Mouse (Mus musculus) c-Kit-positive CD71-positive TER-119-positive erythroid progenitor cells, embryonic 14.5 days (primary cell): ENCODE results near the gene Gria3.

Experiments used
- DNase-seq: peaks from one replicate; pipeline ENCODE4 v3.0.0-alpha.2; 2013; ENCODE audit warnings: low spot score

The Gria3 gene

GRCm38 (mm10) chrX:41400058-41400904 lies at the start of gene Gria3:
Gene Gria3 (plus strand): TSS chrX:41400854.
- no peak for DNase-seq

DNA sequence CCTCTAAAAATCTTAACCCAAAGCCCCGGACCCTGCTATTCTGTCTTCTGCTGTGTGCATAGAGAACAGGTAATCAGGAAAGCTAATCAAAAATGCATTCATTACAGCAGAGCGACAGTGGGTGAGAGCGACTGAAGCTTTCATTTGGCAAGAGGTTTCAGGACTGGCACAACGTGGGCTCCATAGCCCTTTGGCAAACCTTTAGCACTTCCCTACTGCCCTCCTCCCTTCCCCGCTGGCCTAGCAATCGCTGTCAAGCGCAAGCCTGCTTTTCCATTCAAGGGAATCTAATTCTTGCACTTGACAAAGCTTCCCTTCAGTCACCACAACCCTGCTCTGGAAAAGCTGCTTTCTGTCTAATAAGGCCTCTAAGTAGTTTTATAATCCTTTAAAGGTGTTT lies 13.6 kb upstream of the Gria3 start:
- DNase-seq: no peak

- DNase-seq: no peak
These were observed 11.6 kb upstream of the Gria3 start for GRCm38 (mm10) chrX:41389079-41389478.

DNA sequence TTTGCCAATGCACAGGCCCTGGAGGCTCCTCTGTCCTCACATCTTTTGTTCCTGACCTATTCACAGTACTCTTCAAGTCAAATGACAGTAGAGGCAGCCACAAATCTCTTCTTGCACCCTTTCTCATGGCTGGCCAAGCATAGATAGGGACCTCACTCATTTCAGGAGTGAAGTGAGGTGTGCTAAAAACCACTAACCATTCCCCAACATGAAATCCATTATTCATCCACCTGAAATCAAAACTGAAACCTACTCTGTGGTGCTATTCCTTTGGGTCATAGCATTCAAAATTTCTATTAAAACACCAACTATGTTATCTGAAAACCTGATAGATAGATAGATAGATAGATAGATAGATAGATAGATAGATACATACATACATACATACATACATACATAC lies 2.2 kb upstream of the Gria3 start:
- DNase-seq: no peak

DNA sequence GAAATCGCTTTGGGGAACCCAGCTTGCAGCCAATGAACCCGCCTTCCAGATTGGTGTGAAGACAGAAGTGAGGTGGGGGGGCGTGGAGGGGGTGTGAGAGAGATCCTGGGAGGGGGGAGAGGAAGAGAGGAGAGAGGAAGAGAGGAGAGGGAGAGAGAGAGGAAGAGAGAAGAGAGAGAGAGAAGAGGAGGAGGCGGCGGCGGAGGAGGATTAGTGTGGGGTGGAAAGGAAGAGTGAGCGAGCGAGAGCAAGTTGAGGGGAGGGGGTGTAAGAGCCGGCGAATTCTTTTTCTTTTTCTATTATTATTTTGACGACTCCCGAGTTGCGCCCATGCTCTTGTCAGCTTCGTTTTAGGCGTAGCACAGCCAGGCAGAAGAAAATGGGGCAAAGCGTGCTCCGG lies 532 bp downstream of the Gria3 start:
- no peak for DNase-seq

DNA sequence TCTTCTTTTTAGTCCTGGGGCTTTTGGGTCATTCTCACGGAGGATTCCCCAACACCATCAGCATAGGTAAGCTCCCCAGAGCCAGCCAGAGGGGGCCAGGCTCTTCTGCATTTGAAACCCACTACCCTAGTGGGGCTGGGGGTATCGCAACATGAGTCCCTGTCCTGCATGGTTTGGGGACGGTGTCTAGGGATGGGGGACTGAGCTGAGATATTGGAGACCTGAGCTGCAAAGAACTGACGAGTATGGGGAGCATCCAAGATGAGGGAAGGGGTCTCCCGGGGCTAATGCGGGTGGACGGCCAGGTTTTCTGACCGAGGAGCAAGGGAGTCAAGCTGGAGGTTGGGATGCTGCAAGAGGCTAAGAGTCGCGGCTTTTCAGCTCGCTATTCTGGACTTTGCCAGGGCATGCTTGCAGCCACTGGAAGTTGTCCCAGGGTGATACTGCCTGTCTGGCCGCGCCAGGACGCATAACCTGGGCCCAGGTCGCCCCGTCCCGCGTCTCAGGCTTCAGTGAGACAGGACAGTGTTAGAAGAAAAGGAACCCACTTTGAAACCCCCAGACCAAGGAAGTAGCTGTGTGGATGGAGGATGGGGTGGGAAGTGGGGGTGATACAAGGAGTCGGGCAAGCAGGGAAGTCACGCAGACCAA lies 1.1 kb downstream of the Gria3 start:
- DNase-seq: no peak

DNA sequence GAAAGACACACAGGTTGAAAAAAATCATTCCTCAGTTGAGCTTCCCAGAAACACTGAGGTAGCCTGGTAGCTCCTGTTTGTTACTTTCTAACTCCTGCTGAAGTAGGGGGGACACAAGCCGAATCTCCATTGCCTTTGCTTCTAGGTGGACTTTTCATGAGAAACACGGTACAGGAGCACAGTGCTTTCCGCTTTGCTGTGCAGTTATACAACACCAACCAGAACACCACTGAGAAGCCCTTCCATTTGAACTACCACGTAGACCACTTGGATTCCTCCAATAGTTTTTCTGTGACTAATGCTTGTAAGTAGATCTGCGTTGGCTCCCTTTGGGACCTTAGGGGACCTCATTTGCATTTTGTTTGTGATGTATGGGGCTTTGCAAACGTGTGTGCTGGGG lies 2.0 kb downstream of the Gria3 start:
- DNase-seq: no peak

GRCm38 (mm10) chrX:41406288-41406687 lies 5.6 kb downstream of the Gria3 start:
- DNase-seq: no peak

DNA sequence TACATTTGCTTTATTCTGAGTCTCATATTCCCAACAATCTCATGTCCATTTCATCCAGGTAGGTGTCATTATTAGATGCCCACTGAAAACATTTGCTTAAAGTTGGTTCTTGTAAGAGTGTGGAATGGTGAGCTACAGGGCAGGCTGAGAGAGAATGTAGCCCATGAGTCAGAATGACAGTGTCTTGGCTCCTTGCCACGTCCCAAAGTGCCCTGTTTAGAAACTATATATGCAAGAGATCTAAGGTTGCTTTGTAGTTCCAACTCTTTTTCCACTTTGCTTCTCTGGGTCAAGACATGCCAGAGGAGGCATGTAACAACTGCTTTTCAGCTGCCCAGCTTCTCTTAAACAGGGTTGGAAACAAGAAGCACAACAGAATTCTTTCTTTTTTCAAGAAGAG lies 9.1 kb downstream of the Gria3 start:
- DNase-seq: no peak

- no peak for DNase-seq
These were observed 25.0 kb downstream of the Gria3 start for GRCm38 (mm10) chrX:41425651-41426050.

DNA sequence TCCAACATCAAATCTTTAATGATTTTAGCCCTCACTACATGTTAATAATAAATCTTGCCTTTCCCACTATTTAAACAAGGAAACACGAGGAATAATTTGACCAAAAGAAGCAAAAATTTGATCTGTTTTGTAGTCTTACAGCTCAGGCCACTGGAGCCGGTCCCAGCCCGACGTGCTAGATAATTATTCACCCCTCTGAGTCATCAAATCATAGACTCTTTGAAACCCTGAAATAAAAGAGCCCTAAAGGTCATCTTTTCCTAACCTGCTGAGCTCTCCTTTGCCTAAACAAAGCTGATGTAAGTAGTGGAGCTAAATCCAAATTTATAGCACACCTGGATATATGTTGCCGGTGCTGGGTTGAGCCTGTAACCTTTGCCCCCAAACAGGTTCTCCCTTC lies 27.4 kb downstream of the Gria3 start:
- no peak for DNase-seq

DNA sequence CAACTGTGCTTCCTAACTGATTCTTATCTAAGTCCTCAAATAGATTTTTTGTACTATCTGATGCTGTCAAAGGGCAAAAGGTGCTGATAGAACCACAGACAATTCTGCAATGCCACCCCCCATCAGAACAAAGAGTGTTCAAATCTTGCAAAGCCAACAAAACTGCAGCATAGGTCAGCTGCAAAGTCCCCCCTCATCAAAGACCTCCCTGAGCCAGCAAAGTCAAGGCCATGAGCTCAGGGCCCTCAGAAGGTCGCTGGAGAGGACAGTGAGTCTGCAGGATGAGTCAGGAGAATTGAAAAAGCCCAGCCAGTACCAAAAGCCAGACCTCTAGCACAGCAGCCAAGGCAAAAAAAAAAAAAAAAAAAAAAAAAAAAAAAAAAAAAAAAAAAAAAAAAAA lies 34.9 kb downstream of the Gria3 start:
- DNase-seq: no peak

- DNase-seq: no peak
These were observed 38.2 kb downstream of the Gria3 start for GRCm38 (mm10) chrX:41438841-41439240.

- no peak for DNase-seq
These were observed 48.2 kb downstream of the Gria3 start for GRCm38 (mm10) chrX:41448876-41449275.

DNA sequence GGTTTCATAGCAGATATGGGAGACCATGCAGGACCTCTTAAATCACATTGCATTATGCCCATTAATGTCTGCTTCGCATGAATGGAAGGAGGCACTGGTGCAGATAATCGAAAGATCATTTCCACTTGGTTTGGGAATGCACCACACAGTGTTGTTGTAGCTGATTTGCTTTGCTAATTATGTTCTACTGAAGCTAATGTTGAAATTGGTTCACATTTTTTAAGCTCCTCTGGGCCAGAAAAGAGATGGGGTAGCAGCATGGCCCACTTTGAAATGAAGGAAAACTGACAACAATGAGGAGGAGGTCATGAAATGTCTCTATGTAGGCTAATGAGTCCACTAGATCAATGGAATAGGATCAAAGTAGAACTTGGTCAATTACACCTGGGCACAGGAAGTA lies 76.8 kb downstream of the Gria3 start:
- no peak for DNase-seq

DNA sequence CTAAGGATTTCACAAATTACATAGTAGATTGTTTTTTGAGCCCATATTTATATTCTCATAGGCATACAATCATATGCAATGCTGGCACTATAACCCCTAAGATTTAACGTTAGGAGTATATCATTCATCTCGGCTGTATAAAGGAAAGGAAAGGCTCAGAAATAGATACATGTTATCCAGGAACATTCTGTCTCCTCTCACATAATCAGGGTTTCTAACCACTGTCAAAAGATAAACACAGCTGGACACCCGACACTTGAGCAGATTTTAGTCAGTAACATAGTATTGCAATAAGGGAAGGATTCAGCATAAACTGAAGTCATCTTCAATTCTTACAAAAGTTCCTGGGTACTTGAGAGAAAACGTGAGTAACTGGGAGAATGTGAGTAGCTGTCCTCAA lies 95.9 kb downstream of the Gria3 start:
- no peak for DNase-seq

DNA sequence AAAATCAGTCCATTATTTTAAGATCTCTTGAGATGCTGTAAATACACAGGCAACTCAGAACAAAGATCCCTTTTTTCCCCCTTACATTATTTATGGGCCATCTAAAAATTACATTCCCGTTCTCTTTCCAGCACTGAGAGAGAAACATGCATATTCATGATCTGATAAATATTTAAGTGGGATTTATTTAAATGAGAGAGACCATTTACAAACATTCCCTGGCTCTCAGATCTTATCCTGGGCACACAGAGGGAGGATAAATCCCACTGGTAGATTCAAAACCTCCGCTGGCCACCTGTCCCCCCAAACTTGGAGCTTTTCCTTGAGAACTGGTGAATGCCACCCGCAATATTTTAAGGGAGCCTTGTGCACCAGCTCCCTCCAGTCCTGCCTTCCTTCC lies 104.7 kb downstream of the Gria3 start:
- no peak for DNase-seq

GRCm38 (mm10) chrX:41507959-41508358 lies 107.3 kb downstream of the Gria3 start:
- DNase-seq: no peak

DNA sequence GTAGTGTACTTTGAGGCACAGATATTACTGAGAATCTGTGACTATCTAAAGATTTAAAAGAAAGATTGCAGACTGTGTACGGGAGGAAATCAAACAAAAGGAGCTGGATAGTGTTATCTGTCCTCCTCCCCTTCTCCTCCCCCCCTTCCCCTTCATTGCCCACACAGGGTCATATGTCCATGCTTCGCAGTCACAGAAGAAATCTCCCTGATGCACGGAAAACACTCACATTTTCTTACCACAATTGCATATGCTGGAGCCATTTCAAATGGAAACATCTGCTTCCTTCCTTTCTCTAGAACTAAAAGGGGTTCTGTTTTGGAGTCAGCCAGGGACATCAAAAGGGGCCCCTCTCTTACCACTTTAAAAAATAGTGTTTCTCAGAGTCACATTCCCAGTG lies 114.3 kb downstream of the Gria3 start:
- no peak for DNase-seq

GRCm38 (mm10) chrX:41532511-41532910 lies 131.9 kb downstream of the Gria3 start:
- no peak for DNase-seq

DNA sequence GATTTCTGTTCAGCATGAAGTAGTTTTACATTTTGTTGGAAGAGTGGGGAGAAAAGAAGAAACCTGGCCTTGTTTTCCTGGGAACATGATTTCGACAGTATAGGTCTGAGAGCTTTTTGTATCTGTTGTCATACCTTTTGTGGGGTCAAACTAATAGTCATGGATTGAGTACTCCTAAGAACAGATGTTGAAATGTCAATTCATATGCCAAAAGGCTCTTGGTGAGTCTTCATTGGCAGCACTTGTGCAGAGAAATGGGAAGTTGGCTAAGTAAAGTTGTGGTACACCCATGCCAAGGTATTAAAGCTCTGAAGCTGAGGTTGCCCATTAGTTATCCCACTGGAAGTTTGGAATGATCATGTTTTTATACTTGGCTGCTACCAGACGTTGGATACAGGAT lies 135.2 kb downstream of the Gria3 start:
- no peak for DNase-seq

DNA sequence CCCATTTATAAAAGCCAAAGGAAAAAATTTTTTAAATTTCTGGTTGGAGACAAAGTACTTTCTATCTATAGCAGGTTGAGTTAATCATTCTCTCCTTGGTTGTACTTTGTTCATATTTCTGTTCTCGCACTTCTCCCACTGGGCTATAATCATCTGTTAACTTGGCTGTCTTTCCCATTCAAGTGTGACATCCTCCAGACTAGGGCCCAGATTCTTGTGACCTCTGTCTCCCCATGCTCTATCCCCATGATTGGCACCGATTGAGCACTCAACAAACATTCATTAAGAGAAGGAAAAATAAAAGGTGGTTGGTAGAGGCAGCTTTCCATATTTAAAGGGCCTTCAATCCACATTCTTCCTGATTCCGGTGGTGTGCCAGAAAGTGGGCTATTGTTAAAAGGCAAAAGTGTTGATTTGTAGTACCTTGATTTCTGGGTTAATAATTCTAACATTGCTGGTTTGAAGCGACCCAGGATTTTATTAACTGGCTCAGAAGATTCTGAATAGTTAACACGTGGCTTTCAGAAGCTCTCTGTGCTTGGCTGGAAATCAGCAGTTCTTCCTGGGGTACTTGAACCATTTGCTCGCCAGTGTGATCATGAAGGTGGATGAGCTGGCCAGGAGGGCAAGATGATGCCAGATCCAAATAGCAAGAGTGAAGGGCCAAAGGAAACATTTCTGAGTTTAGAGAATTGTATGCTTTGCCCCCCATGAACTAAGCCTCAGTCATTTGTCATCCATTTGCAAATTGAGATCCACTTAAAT lies 161.8 kb downstream of the Gria3 start:
- DNase-seq: no peak

- DNase-seq: no peak
These were observed 164.2 kb downstream of the Gria3 start for GRCm38 (mm10) chrX:41564898-41565297.
